Mouse (Mus musculus) E14TG2a.4 (cell line): Measurements from ENCODE around the gene Rhd.

Source experiments
- CTCF ChIP-seq: conservative IDR thresholded peaks from 2 replicates; pipeline ENCODE4 v1.5.1; 2014; ENCODE audit warnings: low read length
- NANOG ChIP-seq: IDR thresholded peaks from 2 replicates; pipeline ENCODE4 v1.6.1; 2014; ENCODE audit warnings: borderline replicate concordance, low read length, mixed read lengths
- POU5F1 ChIP-seq: IDR thresholded peaks from 2 replicates; pipeline ENCODE4 v1.6.1; 2014; ENCODE audit warnings: low read length, borderline replicate concordance

GRCm38 (mm10) chr4:134903046-134903445 lies 38.7 kb downstream of the Rhd start:
- no peak for TF ChIP-seq CTCF
- no peak for TF ChIP-seq NANOG
- TF ChIP-seq POU5F1 = no peak
